Comparison of ENCODE assay signal across 8 mouse cellular contexts in genomic region chr14:78724414-78725306, GRCm38 (mm10). TPM values are rescaled to one million over a fixed set of nuclear protein-coding genes. Genes with fewer than 3 reads are reported as not detected.
A peak's percentile ranks its signal among the peaks of the same experiment; 100 is the strongest.
DNase-seq lines count a peak whose midpoint lies in the region; ATAC-seq and TF ChIP-seq lines count a peak whose summit lies in the region.

No protein-coding gene starts in this region.

- DNase-seq in adrenal gland, postnatal 36 days, result peak; percentile 78 to 88
- peak; percentile 33 to 44 for DNase-seq in kidney, adult 8-10 months
- peak in 2 of 3 experiments; percentile 26 to 32 for DNase-seq in liver, embryonic 14.5 days (ENCODE audit: low read depth in 3 of 3, low spot score in 3 of 3)
- DNase-seq in naive thymus-derived CD4-positive, alpha-beta T cell, adult 2 months (ENCODE audit: low read depth), result peak; percentile 58
- DNase-seq in thymus, adult 18-20 months, result peak; percentile 22 to 28

- TF ChIP-seq EP300 in liver, embryonic 14.5 days (IDR thresholded peaks at IDR 0.05; ENCODE audit: low read depth), result no peak

- H3K9me3 ChIP-seq in embryonic facial prominence, embryonic 13.5 days, result no peaks in the 10 kb centered on the region
- no peaks in the 10 kb centered on the region for H3K9me3 ChIP-seq in heart, embryonic 11.5 days (replicated peaks; ENCODE audit: control insufficient read depth, low read length)
- no peaks in the 10 kb centered on the region for H3K9me3 ChIP-seq in liver, embryonic 14.5 days (ENCODE audit: control insufficient read depth, low read length)

- H3K9ac ChIP-seq in embryonic facial prominence, embryonic 13.5 days, result peak overlapping the region; percentile 79
- peak overlapping the region; percentile 77 for H3K9ac ChIP-seq in heart, embryonic 11.5 days (ENCODE audit: low read depth, low read length)
- H3K9ac ChIP-seq in liver, embryonic 14.5 days (replicated peaks), result peak overlapping the region; percentile 56

- peaks cover 15% of the 10 kb centered on the region for H3K4me1 ChIP-seq in embryonic facial prominence, embryonic 13.5 days
- H3K4me1 ChIP-seq in heart, embryonic 11.5 days (ENCODE audit: control insufficient read depth, insufficient read depth, low read length), result 0 out of 2 replicates have a peak, but pooled peaks cover 2% of the 10 kb centered on the region
- H3K4me1 ChIP-seq in liver, embryonic 14.5 days (replicated peaks; ENCODE audit: control insufficient read depth in 2 of 2, insufficient read depth in 2 of 2, low read length in 1 of 2), result peaks cover 3 to 9% of the 10 kb centered on the region in 2 experiments; a peak in 3 of 4 replicates

- peak overlapping the region; percentile 71 for H3K4me3 ChIP-seq in embryonic facial prominence, embryonic 13.5 days
- H3K4me3 ChIP-seq in heart, embryonic 11.5 days (ENCODE audit: low read depth, low read length), result peak overlapping the region; percentile 69
- H3K4me3 ChIP-seq in liver, embryonic 14.5 days (ENCODE audit: insufficient read depth in 1 of 2, low read depth in 2 of 2, low read length in 2 of 2), result peak overlapping the region; percentile 60 to 63

- H3K36me3 ChIP-seq in embryonic facial prominence, embryonic 13.5 days, result no peaks in the 10 kb centered on the region
- no peaks in the 10 kb centered on the region for H3K36me3 ChIP-seq in heart, embryonic 11.5 days (ENCODE audit: control insufficient read depth, insufficient read depth, low read length)
- no peaks in the 10 kb centered on the region for H3K36me3 ChIP-seq in liver, embryonic 14.5 days (replicated peaks; ENCODE audit: control insufficient read depth, insufficient read depth, low read depth)

- TF ChIP-seq CTCF in liver, embryonic 14.5 days (IDR thresholded peaks at IDR 0.05; ENCODE audit: low read depth), result peak; percentile 29; the same call in 1 of the 2 replicates

- no peak overlapping the region; the same call in 1 of the 2 replicates for H3K27ac ChIP-seq in embryonic facial prominence, embryonic 13.5 days
- H3K27ac ChIP-seq in heart, embryonic 11.5 days (ENCODE audit: low read depth, low read length), result peak overlapping the region; percentile 72
- no peak overlapping the region for H3K27ac ChIP-seq in liver, embryonic 14.5 days

- H3K4me2 ChIP-seq in embryonic facial prominence, embryonic 13.5 days, result peak overlapping the region; percentile 93
- H3K4me2 ChIP-seq in heart, embryonic 11.5 days, result peak overlapping the region; percentile 94
- H3K4me2 ChIP-seq in liver, embryonic 14.5 days (ENCODE audit: low read depth), result peak overlapping the region; percentile 84

- peak; percentile 87 for ATAC-seq in CD4-positive, CD25-positive, alpha-beta regulatory T cell, adult 4 months
- peak; percentile 26; the same call in 1 of the 2 replicates for ATAC-seq in embryonic facial prominence, embryonic 13.5 days (ENCODE audit: insufficient number of reproducible peaks, insufficient read depth, low FRiP score, low TSS enrichment, low read depth)
- ATAC-seq in heart, embryonic 11.5 days (replicated peaks; ENCODE audit: insufficient number of reproducible peaks, low FRiP score, low TSS enrichment), result peak; percentile 96
- ATAC-seq in liver, embryonic 14.5 days (ENCODE audit: insufficient read depth), result peak; percentile 90

- H3K27me3 ChIP-seq in embryonic facial prominence, embryonic 13.5 days, result peaks cover 9% of the 10 kb centered on the region; the same call in 1 of the 2 replicates
- no peaks in the 10 kb centered on the region for H3K27me3 ChIP-seq in heart, embryonic 11.5 days (ENCODE audit: control insufficient read depth, insufficient read depth, low read length)
- H3K27me3 ChIP-seq in liver, embryonic 14.5 days (ENCODE audit: control insufficient read depth, insufficient read depth, low read length), result peaks cover 6% of the 10 kb centered on the region

- WGBS in embryonic facial prominence, embryonic 13.5 days, result 1% methylated on average over 52 of the region's 52 CpGs
- under 1% methylated on average over 52 of the region's 52 CpGs for WGBS in heart, embryonic 11.5 days (ENCODE audit: insufficient replicate concordance)
- WGBS in liver, embryonic 14.5 days (ENCODE audit: insufficient replicate concordance), result 1% methylated on average over 52 of the region's 52 CpGs

RNA-seq across cellular contexts. Expression of gene Dgkh, which starts 7.9 kb away (rescaled TPM):
- 1 to 10 TPM; 2.6 to 3.0 TPM for polyA plus RNA-seq in CD4-positive, CD25-positive, alpha-beta regulatory T cell, adult 4 months (2017; shearing (Covaris generic))
- 10 to 100 TPM in 1 of 2 experiments, 1 to 10 TPM in 1; 7.4 to 14.4 TPM for total RNA-seq in adrenal gland, postnatal 36 days (2021)
- 1.7 and 1.8 TPM in 2 replicates for polyA plus RNA-seq in embryonic facial prominence, embryonic 13.5 days (2015; fragmentation: Nextera tagmentation; extraction: Ambion mirVana)
- 2.1 and 2.9 TPM in 2 replicates for polyA plus RNA-seq in heart, embryonic 11.5 days (2014; fragmentation: Nextera tagmentation; extraction: Ambion mirVana)
- polyA plus RNA-seq in liver, embryonic 14.5 days (2012; rRNA removed), result 0.25 and 0.36 TPM in 2 replicates
- polyA plus RNA-seq in liver, embryonic 14.5 days (2014; fragmentation: Nextera tagmentation; extraction: Ambion mirVana), result 0.15 and 0.23 TPM in 2 replicates

Comparison
In these comparisons a context has a peak if more than half of its experiments do, and no peak if none do; other contexts are left out.
1. ATAC-seq: peak in every context shown above with its lines; median percentile 96 in heart, embryonic 11.5 days; 90 in liver, embryonic 14.5 days; 87 in CD4-positive, CD25-positive, alpha-beta regulatory T cell, adult 4 months; 26 in embryonic facial prominence, embryonic 13.5 days.
2. DNase-seq: peak in every context shown above with its lines; median percentile 83 in adrenal gland, postnatal 36 days; 58 in naive thymus-derived CD4-positive, alpha-beta T cell, adult 2 months; 38 in kidney, adult 8-10 months; 29 in liver, embryonic 14.5 days; 25 in thymus, adult 18-20 months.